Mouse (Mus musculus) myocyte (in vitro differentiated cells): ENCODE measurements around the gene Ccdc27.

Source experiments
- CEBPB ChIP-seq: IDR thresholded peaks from 2 replicates; pipeline ENCODE4 v1.6.1; 2011; ENCODE audit warnings: mild to moderate bottlenecking, moderate library complexity; ENCODE audit not compliant: poor library complexity, insufficient read depth, severe bottlenecking
- E2F4 ChIP-seq: IDR thresholded peaks from one replicate; pipeline ENCODE4 v1.6.1; 2011; ENCODE audit warnings: mild to moderate bottlenecking, control low read depth, moderate library complexity; ENCODE audit not compliant: insufficient read depth
- MYOD1 ChIP-seq, 3 experiments: IDR thresholded peaks; one replicate each; pipeline ENCODE4 v1.6.1; 2011; ENCODE audit warnings: control low read depth in 2 of 3, low read depth in 2 of 3, mild to moderate bottlenecking in 2 of 3, moderate library complexity in 1 of 3; ENCODE audit not compliant: insufficient read length in 2 of 3, control insufficient read depth in 1 of 3
- POLR2A ChIP-seq: IDR thresholded peaks from one replicate; pipeline ENCODE4 v1.6.1; 2011; ENCODE audit warnings: low read depth, mild to moderate bottlenecking, control low read depth, moderate library complexity; ENCODE audit not compliant: insufficient read length
- POLR2AphosphoS2 ChIP-seq: IDR thresholded peaks from one replicate; pipeline ENCODE4 v1.6.1; 2011; ENCODE audit warnings: low read depth, control low read depth; ENCODE audit not compliant: insufficient read length
- REST ChIP-seq: IDR thresholded peaks from one replicate; pipeline ENCODE4 v1.6.1; 2011; ENCODE audit warnings: mild to moderate bottlenecking, control low read depth, moderate library complexity; ENCODE audit not compliant: insufficient read depth, insufficient read length
- TCF12 ChIP-seq: IDR thresholded peaks from one replicate; pipeline ENCODE4 v1.6.1; 2011; ENCODE audit warnings: mild to moderate bottlenecking, control low read depth; ENCODE audit not compliant: poor library complexity, insufficient read depth, severe bottlenecking
- USF1 ChIP-seq: IDR thresholded peaks from one replicate; pipeline ENCODE4 v1.6.1; 2011; ENCODE audit warnings: low read depth, mild to moderate bottlenecking, control low read depth, moderate library complexity

- TF ChIP-seq POLR2A: no peak
- no peak for TF ChIP-seq E2F4
- TF ChIP-seq CEBPB: no peak
- no peak for TF ChIP-seq MYOD1 (IDR thresholded peaks at IDR 0.05; ENCODE audit: control insufficient read depth in 1 of 3, insufficient read length in 2 of 3, low read depth in 2 of 3)
- TF ChIP-seq POLR2AphosphoS2: no peak
- no peak for TF ChIP-seq REST
- no peak for TF ChIP-seq TCF12
- TF ChIP-seq USF1: no peak
Measured at GRCm38 (mm10) chr4:154056046-154056445, 13.6 kb upstream of the Ccdc27 start.
